Mouse (Mus musculus) kidney, postnatal 4 days (tissue): ENCODE data around the gene Lima1.
"Not testable (repeated sequence)": the region's sequence is repeated elsewhere in the genome, so short reads cannot be mapped to it uniquely, and the experiment has no call there.

Experiments
- DNase-seq, 2 experiments: peaks; one replicate each; pipeline ENCODE4 v3.0.0; 2021; ENCODE audit warnings: mixed read lengths in 2 of 2

Gene Lima1

DNA sequence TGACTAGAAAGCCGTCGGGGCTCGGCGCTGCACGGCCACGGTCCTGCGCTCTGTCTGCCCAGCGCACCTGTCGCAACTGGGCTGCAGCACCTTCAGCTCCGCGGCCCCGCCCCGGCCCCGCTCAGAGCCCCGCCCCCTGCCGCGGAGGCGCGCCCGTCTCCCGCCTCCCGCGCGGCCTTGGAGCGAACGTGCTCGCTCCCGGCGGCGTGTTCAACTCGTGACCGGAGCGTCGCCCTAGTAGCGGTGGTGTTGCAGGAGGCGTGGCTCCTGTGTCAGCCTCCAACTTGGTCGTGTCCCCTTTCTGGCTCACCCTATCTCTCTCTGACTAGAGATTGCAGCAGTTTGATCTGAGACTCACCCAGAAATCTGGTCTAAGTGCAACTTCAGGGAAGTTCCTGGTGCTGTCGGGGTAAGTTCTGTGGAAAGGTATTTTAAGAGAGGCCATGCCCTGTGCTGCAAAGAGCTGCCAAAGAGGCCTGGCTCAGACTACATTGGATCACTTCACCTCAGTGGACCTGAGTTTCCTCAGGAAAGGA, at the start of gene Lima1:
Lima1 (minus strand) TSS at position 123 of the 536 bp plus-strand sequence.
- DNase-seq: peak; percentile 93 to 96

DNA sequence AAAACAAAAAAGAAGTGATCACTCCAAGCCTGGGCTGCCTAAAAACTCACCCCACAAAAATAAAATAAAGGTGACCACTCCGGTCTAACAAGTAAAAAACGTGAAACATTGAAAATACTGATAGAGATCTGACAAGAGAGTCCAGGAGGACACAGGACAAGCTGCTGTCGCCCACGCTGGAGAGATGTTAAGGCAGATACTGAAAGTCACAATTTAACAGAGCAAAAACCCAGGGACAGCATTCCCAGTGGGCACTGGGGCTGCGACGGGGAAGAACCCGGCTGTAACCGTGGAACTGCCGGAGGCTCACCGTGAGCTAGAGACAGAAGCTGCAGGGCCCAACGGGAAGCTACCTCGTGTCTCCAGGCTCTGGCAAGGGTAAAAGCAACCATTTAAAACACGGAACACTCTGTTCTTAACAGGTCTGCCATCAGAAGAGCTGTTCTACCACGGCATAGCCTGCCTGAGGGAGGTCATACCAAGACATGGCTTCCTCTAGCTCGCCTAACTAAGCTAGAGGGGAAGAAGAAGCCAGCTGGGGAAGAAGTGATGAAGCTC, 44.4 kb upstream of the Lima1 start:
- DNase-seq: no peak

DNA sequence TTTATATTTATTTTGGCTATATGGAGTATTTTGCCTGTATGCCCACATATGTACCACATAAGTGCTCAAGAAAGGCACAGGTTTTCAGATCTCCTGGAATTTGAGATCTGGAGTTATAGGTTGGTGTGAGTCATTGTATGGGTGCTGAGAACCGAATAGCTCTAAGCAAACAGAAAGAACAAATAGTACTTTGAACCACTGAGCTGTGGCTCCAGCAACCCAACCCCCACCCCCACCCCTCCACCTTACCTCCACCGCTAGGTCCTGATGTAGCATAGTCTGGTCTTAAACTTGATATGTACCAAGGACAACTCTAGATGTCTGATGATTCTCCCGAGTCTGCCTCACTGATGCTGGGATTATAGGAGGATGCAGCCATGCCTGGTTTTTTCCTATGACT, 42.0 kb upstream of the Lima1 start:
- DNase-seq: no peak

DNA sequence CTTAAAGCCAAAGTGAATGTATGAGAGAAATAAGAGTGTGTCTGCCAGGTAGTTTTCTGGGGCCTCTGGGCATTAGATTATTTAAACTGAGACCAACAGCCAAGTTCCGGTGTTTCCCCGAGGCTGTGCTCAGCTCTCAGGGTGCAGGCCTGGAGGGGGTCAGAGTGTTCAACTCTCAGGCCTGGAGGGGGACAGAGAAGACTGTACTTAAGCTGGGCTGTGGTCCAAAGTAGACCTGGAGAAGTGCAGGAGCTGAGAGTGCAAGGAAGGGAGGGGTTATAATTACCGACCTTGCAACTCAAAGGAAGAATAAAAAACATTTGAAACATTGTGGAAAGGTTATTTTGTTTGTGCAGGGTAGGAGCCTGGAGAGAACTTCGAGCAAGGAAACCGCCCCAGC, 39.4 kb upstream of the Lima1 start:
- DNase-seq: no peak

DNA sequence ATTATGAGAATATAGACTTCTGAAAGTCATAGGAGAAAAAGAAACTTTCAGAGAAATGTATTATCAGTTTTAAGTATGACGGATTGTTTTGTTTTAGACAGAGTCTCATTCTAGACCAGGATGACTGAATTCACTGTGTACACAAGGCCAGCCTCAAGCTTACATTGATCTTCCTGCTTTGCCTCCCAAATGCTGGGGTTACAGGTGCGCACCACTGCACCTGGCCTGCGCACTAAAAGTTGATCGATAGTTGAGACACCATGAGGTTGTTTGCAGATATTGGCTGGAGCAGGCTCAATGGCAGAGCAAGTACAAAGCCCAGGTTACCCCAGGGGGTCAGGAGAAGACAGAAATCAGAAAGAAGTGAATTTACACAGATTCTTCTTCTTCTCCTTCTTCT, 36.5 kb upstream of the Lima1 start:
- DNase-seq: no peak

DNA sequence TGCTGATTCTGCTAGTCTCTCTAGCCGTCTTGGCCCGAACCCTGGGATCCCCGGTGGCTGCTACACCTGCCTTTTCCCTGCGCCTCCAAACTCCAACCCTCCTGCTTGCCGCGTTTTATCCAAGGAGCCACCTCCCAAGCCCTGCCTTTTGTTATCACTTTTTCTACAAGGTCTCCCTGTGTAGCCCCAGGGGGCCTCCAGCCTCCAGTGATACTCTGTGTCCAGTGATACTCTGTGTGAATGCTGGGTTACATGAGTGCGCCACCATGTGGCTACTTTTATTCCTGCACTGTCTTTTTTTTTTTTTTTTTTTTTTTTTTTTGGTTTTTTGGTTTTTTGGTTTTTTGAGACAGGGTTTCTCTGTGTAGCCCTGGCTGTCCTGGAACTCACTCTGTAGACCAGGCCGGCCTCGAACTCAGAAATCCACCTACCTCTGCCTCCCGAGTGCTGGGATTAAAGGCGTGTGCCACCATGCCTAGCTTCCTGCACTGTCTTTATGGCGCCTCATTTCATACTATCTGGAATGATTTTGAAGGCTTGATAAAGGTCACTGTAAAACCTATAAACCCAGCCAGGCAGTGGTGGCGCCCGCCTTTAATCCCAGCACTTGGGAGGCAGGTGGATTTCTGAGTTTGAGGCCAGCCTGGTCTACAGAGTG, 34.2 kb upstream of the Lima1 start:
- DNase-seq: peak; percentile 50 to 59

DNA sequence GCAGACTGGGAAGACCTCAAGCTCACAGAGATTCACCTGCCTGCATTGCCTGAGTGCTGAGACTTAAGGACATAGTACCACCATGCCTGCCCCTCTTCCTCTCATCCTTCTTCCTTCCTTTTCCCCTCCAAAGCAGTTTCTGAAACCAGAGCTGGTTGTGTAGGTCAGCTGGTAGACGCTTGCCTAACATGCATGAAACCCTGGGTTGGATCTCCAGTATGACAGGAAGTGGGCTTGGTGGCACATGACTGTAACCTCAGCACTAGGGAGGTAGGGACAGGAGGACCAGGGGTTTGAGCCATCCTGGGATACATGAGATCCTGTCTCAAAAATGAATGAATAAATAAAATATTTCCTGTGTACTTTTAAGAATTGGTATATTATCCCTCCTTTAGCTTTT, 32.3 kb upstream of the Lima1 start:
- no peak for DNase-seq

DNA sequence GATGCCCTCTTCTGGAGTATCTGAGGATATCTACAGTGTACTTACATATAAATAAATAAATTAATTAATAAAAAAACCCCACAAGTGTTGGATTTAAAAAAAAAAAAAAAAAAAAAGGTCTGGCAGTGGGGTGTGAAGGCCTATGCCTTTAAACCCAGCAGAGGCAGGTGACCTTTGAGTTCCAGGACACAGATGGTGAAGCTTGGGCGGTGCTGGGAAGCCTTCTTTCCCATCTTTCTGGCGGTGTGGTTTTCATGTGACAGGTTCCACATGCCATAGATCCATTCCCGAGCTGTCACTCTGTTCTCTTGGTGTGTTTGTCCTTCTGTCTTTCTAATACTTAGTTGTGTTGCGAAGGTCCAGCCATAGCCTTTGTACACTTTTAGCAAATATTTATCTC, 31.8 kb upstream of the Lima1 start:
- DNase-seq: no peak

DNA sequence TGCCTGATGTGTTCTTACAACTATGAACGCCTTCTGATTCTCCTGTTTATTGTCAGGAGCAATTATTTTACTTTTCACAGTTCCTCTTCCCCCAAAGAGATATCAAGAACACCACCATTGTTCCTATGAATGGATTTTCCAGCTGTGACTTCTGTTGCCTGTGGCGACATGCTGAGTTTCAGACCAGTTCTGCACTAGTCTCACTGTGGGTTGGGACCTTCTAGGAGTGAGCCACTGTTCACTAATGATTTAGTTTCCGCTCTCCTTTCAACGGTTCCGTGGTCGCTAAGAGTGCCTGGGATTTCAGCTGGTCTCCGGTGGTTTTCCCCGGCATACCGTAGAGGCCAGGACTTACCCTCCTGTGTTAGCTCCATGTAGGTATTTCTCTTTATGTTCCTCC, 29.6 kb upstream of the Lima1 start:
- DNase-seq: no peak

DNA sequence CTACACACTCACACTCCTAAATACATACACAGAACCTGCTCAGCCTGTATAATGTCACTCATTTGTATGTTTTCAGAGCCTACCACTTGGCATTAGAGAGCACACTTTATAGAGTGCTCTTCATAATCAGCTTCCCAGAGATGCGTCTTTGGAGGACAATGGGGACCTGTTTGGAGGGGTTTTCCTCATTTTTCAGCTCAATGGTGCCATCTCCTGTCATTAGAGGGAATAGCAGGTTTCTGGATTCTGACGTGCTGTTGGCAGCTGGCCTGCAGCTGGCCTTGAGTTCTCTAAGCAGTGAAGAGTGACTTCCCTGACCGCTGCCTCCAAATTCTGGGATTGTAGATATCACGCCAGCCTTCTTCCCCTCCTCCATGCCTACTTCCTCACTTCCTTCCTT, 29.1 kb upstream of the Lima1 start:
- DNase-seq: peak; percentile 72 to 82

DNA sequence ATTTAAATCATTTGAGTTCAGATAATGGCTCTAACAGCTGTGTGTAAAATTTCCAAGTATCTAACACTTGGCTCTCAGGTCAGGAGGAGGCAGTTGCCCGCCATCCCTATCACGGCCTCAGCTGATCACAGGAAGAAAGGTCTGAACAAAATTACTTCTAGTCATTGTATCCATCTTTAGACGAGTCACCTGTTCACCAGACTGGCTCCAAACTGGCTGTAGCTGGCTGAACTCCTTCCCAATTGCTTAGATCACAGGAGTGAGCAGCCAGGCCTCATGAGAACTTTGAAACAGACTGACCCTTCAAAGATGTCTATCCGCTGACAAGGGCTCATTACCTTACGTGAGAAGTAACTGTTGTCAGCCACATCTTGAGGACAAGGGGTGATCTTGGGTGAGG, 28.0 kb upstream of the Lima1 start:
- no peak for DNase-seq

DNA sequence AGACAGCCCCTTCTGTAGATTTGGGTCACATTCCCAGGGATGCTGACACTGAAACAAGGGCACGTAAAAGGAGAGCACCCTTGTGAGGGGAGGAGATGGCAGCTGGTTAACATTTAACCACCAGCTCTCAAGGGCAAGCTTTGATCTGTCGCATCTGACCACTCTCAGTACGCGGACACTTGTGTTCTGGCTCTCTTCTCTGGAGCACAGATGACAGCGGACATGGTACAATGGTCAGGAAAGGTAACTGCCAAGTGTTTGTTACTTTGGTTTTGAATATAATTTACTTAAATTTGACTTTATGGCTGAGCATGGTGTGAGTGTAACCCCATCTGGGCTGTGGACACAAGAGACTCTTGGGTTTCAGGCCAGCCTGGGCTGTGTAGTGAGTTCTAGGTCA, 27.5 kb upstream of the Lima1 start:
- peak in 1 of 2 experiments; percentile 46 for DNase-seq

DNA sequence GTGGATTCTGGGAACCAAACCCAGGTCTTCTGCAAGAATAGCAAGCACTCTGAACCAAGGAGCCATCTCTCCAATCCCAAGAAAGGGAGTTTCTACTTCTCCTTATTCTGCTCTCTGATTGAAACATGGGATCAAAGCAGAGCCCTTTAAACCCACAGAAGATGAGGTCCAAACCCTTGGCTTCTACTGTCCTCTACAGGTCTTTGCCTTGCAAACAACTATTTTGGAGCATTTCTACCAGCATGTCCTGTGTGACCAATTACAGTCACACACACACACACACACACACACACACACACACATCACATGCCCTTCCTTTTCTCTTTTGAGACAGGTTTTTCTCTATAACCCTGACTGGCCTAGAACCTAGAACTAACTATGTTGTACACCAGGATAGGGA, 21.4 kb upstream of the Lima1 start:
- DNase-seq: no peak

DNA sequence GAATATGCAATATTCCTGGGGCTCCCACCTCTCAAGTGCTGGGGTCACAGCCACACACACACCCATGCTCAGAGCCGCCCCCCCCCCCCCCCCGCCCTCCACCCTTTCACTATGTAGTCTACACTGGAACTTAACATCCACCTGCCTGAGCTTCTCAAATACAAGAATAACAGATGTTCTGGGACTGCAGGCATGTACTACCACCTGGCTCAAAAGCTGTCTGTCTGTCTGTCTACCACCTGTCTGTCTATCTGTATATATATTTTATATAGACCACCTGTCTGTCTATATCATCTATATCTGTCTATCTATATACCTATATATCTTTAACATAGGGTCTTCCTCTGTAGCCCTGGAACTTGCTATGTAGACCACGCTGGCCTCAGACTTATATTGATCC, 16.1 kb upstream of the Lima1 start:
- DNase-seq: no peak

DNA sequence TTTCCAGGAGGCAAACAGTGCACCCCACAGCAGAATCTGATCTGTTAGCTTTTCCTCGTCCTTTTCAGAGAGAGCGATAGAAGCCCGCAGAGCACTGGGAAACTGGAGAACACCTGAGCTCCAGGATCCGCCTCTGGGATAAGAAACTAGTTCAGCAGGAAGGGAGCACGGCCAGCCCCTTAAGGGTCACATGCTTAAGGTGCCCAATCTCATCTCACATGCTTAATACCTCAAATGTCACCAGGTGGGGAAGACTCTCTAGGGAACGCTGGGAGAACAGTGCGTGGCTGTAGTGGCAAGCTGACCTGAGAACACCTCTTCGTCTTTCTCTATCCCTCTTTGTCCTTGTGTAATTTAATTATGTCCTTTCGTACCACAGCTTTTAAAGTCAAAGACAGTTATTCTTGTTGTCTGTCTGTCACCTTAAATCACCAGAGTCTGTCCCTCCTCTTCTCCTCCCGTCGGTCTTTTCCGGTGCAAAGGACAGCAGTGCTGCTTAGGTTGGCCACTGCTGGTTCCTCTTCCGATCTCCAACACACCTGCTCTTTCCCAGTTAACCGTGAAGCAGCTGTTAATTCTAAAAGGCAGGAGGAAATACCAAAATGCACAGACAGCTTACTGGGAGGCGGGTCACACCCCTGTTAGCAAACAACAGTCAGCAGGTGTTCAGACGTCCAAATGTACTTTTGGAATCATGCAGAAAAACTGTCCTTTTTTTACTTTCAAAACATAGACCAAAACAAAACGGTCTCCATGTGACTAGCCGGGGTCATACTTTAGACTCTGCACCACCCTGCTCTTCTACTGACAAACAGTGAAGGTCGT, 15.4 kb upstream of the Lima1 start:
- peak; percentile 54 to 71 for DNase-seq

DNA sequence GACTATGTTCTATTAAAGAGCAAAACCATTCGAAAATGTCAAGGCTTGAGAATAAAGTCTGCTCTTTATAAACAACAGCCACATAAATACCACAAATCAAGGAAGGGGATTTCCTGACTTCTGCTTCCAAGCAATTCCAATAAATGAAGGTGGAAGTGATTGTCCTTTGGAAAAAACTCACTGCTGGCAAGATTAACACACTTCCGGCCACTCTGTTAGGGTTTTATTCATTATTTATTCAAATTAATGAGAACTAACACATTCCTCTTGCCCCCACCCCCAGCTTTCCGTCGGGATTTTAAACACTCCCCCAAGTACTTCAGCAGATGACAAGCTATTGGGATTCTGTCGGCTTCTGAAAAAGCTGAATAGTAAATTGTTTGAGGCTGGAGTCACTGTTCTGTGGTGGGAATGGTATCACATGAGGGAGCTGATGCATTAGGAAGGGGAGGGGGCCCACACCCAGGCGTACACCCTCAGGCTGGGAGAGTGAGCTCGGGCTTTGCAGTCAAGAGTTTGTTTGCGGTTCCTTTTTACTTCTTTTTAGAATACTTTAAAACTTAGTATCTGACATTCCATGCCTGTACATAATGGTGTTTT, 14.1 kb upstream of the Lima1 start:
- peak in 1 of 2 experiments; percentile 44 for DNase-seq

DNA sequence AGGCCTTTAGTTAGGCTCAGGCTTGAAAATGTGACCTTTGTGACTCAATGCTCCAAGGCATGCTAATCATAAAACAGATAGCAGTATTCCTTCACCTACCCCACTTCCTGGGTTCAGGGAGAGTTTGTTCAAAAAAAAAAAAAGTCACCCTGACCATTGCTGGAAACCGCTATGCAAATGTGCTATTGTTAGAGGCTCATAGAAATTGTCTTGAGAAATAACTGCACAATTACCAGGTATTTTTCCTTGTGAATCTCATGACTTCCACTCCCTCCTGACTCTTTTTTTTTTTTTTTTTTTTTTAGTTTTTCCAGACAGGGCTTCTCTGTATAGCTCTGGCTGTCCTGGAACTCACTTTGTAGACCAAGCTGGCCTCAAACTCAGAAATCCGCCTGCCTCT, 11.9 kb upstream of the Lima1 start:
- DNase-seq: not testable (repeated sequence)

DNA sequence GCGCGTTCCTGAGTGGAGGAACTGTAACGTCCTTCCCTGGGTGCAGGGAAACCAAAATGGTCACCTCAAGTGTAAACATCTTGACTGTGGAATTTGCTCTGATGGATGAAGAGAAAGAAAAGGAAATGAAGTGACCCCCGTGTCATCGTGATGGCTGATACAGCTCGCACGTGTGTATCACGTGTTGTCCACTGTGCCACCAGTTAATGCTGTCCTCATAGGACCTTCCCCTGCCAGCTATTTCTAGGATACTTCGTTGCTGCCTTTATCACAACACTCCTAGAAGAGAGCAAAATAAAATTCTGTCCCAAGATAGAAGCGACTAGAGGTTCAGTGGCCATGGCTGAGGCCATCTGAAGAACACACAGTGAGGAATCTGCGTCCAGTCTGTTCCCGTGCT, 8.8 kb upstream of the Lima1 start:
- DNase-seq: no peak

DNA sequence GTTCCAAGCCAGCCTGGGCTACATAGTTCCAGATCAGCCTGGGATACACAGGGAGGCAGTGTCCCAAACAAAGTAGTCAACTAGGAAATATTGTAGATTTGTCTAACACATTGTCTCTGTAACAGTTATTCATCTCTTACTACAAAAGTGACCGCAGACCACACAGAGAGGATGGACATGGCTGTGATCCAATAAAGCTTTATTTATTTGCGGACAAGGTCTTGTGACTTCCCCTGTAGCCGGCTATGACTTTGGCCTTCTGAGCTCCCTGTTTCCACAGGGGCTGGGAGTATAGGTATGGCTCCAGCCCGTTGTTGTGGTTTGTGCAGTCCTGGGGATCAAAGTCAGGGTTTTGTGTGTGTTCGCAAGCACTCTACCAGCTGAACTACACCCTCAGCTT, 3.3 kb upstream of the Lima1 start:
- no peak for DNase-seq

DNA sequence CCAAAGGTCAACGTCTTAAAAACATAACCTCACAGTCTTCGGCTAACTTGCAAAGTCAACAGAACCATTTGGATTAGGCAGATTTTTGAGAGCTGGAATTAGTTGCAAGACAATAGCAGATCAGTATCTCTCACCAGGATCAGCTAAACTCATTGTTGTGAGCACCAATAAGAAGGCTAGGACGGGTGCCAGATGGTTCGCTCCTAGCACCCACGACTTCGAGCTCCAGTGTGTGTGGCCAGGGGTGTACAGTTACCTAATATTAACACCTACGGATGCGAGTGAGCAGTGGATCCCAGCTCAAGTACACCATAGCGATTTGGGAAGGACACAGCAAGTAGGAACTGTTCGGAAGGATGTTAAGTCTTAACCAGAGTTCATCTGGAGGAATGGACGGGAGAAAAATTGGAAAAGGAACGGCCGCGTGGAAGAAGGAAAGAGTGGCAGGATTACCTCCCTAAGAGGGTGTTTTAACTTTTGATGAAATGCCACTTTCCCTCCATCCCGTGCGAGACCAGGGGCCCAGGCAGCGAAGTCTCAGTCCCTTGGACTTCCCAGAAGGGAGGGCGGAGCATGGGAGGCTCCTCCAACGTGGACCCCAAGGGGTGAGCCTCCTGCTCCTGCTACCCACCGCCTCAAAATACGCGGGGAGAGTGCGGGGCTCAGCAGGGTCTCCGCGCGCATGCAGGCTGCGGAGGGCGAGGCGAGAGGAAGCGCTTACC, 483 bp downstream of the Lima1 start:
- DNase-seq: peak in 1 of 2 experiments; percentile 43

DNA sequence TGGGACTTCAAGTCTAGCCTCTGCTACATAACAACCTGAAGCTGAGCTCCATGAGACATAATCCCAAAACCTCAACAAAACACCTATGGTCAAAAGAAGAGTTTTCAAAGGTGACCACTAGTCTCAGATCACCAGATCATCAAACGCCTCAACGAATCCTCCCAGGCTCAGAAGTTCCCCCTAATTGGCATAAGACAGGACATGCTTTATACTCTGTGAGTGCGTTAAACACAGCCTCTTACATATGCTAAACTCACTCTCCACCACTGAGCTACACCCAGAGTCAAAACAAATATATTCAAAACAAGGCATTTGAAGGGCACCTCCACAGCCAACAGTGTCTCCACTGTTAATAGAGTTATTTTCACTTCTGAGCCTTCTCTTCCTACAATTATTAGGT, 2.7 kb downstream of the Lima1 start:
- DNase-seq: no peak

DNA sequence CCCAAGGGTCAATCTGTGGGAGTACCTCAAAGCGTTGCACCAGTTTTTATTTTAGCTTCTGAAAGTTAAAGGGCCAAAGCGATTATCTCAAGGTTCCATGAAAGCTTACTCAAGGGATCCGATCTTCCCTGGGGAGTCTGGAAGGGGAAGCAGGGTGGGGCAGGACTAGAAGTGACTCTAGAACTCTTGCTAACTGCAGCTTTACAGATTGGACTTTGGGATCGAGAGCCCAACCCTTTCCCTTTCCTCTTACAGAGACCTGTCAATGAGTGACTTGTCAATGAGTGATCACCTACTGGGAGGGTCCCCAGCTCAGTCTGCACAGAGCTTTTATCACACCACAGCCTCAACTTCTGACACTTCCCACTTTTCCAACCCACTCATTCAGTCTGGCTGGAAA, 7.6 kb downstream of the Lima1 start:
- peak; percentile 16 to 42 for DNase-seq
